Mouse (Mus musculus): ENCODE measurements around the gene Il18. TPM values are rescaled to one million over a fixed set of nuclear protein-coding genes. Genes with fewer than 3 reads are reported as not detected.

Il18 gene
- total and polyA plus RNA-seq, 3 experiments = not detected

DNA sequence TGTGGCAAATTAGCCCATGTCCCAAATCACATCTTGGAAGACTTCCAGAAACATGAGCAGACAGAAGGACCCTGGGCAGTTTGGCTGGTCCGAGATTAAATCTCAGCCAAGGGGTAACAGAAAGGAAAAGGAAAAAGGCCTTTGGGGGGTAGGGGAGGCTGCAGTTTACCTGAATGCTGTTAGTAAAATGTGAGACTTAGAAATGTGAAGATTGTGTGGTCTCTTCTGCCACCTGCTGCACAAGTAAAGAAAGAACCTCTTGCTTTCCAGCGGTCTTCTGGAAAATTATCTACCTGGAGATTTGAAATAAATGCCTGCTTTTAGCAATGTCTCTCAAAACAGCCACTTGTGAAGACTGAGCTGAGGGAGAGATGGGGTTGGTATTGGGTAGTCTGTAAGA is 23.7 kb upstream of the Il18 start:
- no peak for TF ChIP-seq TAL1 (conservative IDR thresholded peaks at IDR 0.05; ENCODE audit: low read depth, low read length)
- TF ChIP-seq GATA2 (IDR thresholded peaks at IDR 0.05; ENCODE audit: borderline replicate concordance, low read depth, low read length) = no peak
- no peak for TF ChIP-seq POLR2AphosphoS5 (IDR thresholded peaks at IDR 0.05; ENCODE audit: insufficient replicate concordance, low read depth, low read length)
- no peak for TF ChIP-seq CTCF (IDR thresholded peaks at IDR 0.05; ENCODE audit: low read depth, low read length)
- TF ChIP-seq GATA1 (IDR thresholded peaks at IDR 0.05; ENCODE audit: borderline replicate concordance, low read length) = no peak
- Histone ChIP-seq H3K4me3 (ENCODE audit: low read depth, low read length) (no peak overlapping the region), H3K27me3 (ENCODE audit: insufficient read depth, low read length) (peaks cover 7% of the 10 kb centered on the region), H3K9me3 (replicated peaks) (no peaks in the 10 kb centered on the region), H3K4me1 (ENCODE audit: insufficient read depth, low read depth, low read length) (peaks cover 21% of the 10 kb centered on the region), H3K36me3 (replicated peaks) (peaks cover 7% of the 10 kb centered on the region)
- DNase-seq (ENCODE audit: low spot score) (no peak), ATAC-seq (ENCODE audit: extremely low read depth, insufficient number of reproducible peaks, low FRiP score, poor library complexity, severe bottlenecking) (no peak)

DNA sequence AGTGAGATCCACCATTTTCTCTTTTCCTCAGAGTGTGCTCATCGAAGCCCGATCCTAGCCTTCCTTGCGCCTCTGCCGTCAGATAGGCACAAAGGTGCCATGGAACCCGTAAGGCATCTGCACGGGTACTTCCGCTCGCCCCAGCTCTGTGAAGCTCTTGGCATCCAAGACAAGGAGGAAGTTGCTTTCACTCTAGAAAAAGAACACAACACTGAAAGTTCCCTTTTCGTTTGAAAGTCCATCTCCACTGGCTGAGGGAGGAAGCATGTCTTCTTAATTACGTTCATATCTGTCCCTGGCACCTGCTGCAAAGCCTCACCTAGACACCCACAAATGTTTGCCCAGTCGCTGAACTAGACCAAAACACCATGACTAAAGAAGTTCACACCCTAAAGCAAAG is 21.3 kb upstream of the Il18 start:
- H3K4me3 ChIP-seq (ENCODE audit: low read depth, low read length) = no peak overlapping the region; the same call in 1 of the 2 replicates

DNA sequence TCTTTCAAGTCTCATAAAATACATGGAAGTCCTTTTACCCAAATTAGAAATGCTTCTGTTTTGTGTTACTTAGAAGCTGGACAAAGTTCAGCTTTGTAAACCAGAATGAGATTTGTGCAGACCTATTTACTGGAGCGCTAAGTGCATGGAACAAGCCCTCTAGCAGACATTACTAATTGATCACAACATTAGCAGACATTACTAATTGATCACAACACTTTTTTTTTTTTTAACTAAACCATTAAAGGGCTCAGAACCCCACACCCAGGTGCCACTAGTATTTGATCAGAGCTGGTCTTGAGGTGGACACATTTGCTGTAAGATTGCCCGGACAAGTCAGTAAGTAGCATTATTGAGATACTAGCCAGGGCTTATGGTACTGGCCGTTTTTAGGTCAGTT is 20.8 kb upstream of the Il18 start:
- no peaks in the 10 kb centered on the region for H3K36me3 ChIP-seq (replicated peaks)
- TF ChIP-seq GATA2 (IDR thresholded peaks at IDR 0.05; ENCODE audit: borderline replicate concordance, low read depth, low read length) = no peak
- TF ChIP-seq POLR2AphosphoS5 (IDR thresholded peaks at IDR 0.05; ENCODE audit: insufficient replicate concordance, low read depth, low read length) = no peak
- no peak for TF ChIP-seq CTCF (IDR thresholded peaks at IDR 0.05; ENCODE audit: low read depth, low read length)
- TF ChIP-seq GATA1 (IDR thresholded peaks at IDR 0.05; ENCODE audit: borderline replicate concordance, low read length) = no peak
- no peak overlapping the region for H3K4me3 ChIP-seq (ENCODE audit: low read depth, low read length)
- no peak for ATAC-seq (ENCODE audit: extremely low read depth, insufficient number of reproducible peaks, low FRiP score, poor library complexity, severe bottlenecking)
- H3K4me1 ChIP-seq (ENCODE audit: insufficient read depth, low read depth, low read length) = peaks cover 9% of the 10 kb centered on the region
- no peak for DNase-seq (ENCODE audit: low spot score)
- no peaks in the 10 kb centered on the region for H3K9me3 ChIP-seq (replicated peaks)
- peaks cover 14% of the 10 kb centered on the region for H3K27me3 ChIP-seq (ENCODE audit: insufficient read depth, low read length)

More for the DNA sequence above, 21.3 kb upstream of the Il18 start:
- peaks cover 13% of the 10 kb centered on the region for H3K27me3 ChIP-seq (ENCODE audit: insufficient read depth, low read length)
- no peaks in the 10 kb centered on the region for H3K36me3 ChIP-seq (replicated peaks)
- no peaks in the 10 kb centered on the region for H3K9me3 ChIP-seq (replicated peaks)
- DNase-seq (ENCODE audit: low spot score) (no peak), ATAC-seq (ENCODE audit: extremely low read depth, insufficient number of reproducible peaks, low FRiP score, poor library complexity, severe bottlenecking) (no peak)
- peaks cover 10% of the 10 kb centered on the region for H3K4me1 ChIP-seq (ENCODE audit: insufficient read depth, low read depth, low read length)
- TF ChIP-seq GATA2 (IDR thresholded peaks at IDR 0.05; ENCODE audit: borderline replicate concordance, low read depth, low read length) = no peak
- TF ChIP-seq POLR2AphosphoS5 (IDR thresholded peaks at IDR 0.05; ENCODE audit: insufficient replicate concordance, low read depth, low read length) = no peak

DNA sequence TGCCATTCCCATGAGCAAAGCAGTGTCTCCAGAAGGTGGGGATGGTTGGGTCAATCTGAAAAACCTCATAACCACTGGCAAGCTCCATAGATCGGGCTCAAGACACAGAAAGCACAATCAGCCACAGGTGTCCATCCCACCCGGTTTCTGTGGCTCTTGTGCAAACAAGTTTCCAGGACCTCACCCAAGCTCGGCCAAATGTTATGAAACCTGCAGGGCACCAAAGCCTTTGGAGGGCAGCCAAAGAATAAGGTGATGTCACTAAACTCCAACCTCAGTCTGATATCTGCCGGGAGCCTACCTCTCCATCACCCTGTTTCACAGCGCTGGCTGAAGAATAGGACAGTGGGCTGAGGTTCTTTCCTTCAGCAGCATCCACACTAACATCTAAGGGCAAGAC is 18.7 kb upstream of the Il18 start:
- DNase-seq (ENCODE audit: low spot score) = no peak

DNA sequence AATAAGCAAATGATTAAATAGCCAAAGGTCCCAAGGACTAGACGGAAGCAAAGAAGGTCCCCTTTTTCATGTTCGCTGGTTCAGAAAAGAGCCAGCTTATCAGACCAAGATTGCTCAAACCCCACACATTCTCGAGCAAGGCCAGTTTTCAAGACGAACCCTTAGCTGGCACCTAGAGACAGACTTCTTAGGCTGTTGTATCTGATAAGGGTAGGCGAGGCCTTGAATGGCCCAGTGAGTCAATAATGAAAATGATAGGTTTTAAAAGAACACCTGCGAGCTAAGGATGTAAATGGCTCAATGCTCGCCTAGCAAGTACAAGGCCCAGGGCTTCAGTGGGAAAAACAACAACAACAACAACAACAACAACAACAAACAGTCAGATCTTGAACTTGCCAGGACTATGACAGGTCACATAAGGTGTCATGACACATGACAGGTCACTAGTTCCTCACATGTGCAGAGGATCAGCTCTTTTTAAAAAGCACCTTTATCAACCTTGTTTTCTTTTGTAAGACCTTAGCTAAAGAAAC is 18.0 kb upstream of the Il18 start:
- ATAC-seq (ENCODE audit: extremely low read depth, insufficient number of reproducible peaks, low FRiP score, poor library complexity, severe bottlenecking) (no peak), DNase-seq (ENCODE audit: low spot score) (no peak)
- H3K27me3 ChIP-seq (ENCODE audit: insufficient read depth, low read length) = peaks cover 18% of the 10 kb centered on the region
- TF ChIP-seq GATA2 (IDR thresholded peaks at IDR 0.05; ENCODE audit: borderline replicate concordance, low read depth, low read length) (no peak), GATA1 (IDR thresholded peaks at IDR 0.05; ENCODE audit: borderline replicate concordance, low read length) (no peak)
- H3K36me3 ChIP-seq (replicated peaks) = no peaks in the 10 kb centered on the region
- H3K4me3 ChIP-seq (ENCODE audit: low read depth, low read length) = no peak overlapping the region
- peaks cover 7% of the 10 kb centered on the region for H3K4me1 ChIP-seq (ENCODE audit: insufficient read depth, low read depth, low read length)
- H3K9me3 ChIP-seq (replicated peaks) = no peaks in the 10 kb centered on the region

More for the DNA sequence above, 18.7 kb upstream of the Il18 start:
- ATAC-seq (ENCODE audit: extremely low read depth, insufficient number of reproducible peaks, low FRiP score, poor library complexity, severe bottlenecking) = no peak
- Histone ChIP-seq H3K4me1 (ENCODE audit: insufficient read depth, low read depth, low read length) (peaks cover 7% of the 10 kb centered on the region), H3K9me3 (replicated peaks) (no peaks in the 10 kb centered on the region), H3K36me3 (replicated peaks) (no peaks in the 10 kb centered on the region), H3K27me3 (ENCODE audit: insufficient read depth, low read length) (peaks cover 18% of the 10 kb centered on the region), H3K4me3 (ENCODE audit: low read depth, low read length) (no peak overlapping the region)
- no peak for TF ChIP-seq CTCF (IDR thresholded peaks at IDR 0.05; ENCODE audit: low read depth, low read length)
- TF ChIP-seq GATA1 (IDR thresholded peaks at IDR 0.05; ENCODE audit: borderline replicate concordance, low read length) = no peak
- no peak for TF ChIP-seq GATA2 (IDR thresholded peaks at IDR 0.05; ENCODE audit: borderline replicate concordance, low read depth, low read length)
- no peak for TF ChIP-seq POLR2AphosphoS5 (IDR thresholded peaks at IDR 0.05; ENCODE audit: insufficient replicate concordance, low read depth, low read length)
- TF ChIP-seq TAL1 (conservative IDR thresholded peaks at IDR 0.05; ENCODE audit: low read depth, low read length) = no peak

DNA sequence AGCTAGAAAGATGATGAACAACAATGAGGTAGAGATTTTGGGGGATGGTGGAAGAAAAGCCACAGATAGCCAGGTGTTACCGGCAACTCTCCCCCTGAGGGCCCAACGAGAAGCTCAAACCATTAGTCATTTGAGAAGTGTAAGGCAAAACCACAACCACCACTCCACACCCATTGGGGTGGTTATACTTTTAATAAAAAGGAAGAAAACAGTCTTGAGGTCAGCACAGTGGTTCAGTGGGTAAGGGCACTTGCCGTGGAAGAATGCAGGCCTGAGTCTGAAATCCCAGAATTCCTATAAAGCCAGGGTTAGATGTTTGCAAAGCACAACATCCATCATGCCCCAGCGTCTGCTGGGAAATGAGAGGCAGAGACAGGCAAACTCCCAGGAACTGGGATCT is 17.3 kb upstream of the Il18 start:
- DNase-seq (ENCODE audit: low spot score) = no peak

DNA sequence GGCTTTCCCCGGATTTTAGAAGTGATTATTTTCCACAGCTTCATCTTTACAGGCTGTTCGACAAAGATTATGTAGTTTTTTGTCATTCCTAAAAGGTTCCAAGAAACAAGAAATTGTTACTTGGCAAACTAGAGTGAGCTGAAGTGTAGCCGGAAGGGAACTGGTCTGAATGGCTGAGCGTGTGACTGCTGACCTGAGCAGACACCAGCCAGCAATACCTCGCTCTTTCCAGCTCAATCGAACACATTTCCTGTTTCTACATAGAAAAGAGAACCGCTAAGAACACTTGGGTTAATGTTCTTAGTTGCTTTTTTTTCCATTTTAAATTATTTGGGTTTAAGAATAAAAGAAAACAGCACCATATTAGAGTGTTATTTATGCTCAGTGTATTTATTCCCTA is 14.5 kb upstream of the Il18 start:
- Histone ChIP-seq H3K4me3 (ENCODE audit: low read depth, low read length) (no peak overlapping the region), H3K36me3 (replicated peaks) (no peaks in the 10 kb centered on the region), H3K4me1 (ENCODE audit: insufficient read depth, low read depth, low read length) (no peaks in the 10 kb centered on the region; the same call in 1 of the 2 replicates), H3K9me3 (replicated peaks) (no peaks in the 10 kb centered on the region), H3K27me3 (ENCODE audit: insufficient read depth, low read length) (peaks cover 12% of the 10 kb centered on the region)
- TF ChIP-seq TAL1 (conservative IDR thresholded peaks at IDR 0.05; ENCODE audit: low read depth, low read length) (no peak), GATA1 (IDR thresholded peaks at IDR 0.05; ENCODE audit: borderline replicate concordance, low read length) (no peak), GATA2 (IDR thresholded peaks at IDR 0.05; ENCODE audit: borderline replicate concordance, low read depth, low read length) (no peak), POLR2AphosphoS5 (IDR thresholded peaks at IDR 0.05; ENCODE audit: insufficient replicate concordance, low read depth, low read length) (no peak)
- DNase-seq (ENCODE audit: low spot score) (no peak), ATAC-seq (ENCODE audit: extremely low read depth, insufficient number of reproducible peaks, low FRiP score, poor library complexity, severe bottlenecking) (no peak)

More for the DNA sequence above, 17.3 kb upstream of the Il18 start:
- no peak for ATAC-seq (ENCODE audit: extremely low read depth, insufficient number of reproducible peaks, low FRiP score, poor library complexity, severe bottlenecking)
- peaks cover 7% of the 10 kb centered on the region for H3K4me1 ChIP-seq (ENCODE audit: insufficient read depth, low read depth, low read length)
- TF ChIP-seq CTCF (IDR thresholded peaks at IDR 0.05; ENCODE audit: low read depth, low read length) (no peak), GATA1 (IDR thresholded peaks at IDR 0.05; ENCODE audit: borderline replicate concordance, low read length) (no peak), POLR2AphosphoS5 (IDR thresholded peaks at IDR 0.05; ENCODE audit: insufficient replicate concordance, low read depth, low read length) (no peak), GATA2 (IDR thresholded peaks at IDR 0.05; ENCODE audit: borderline replicate concordance, low read depth, low read length) (no peak), TAL1 (conservative IDR thresholded peaks at IDR 0.05; ENCODE audit: low read depth, low read length) (no peak)
- H3K27me3 ChIP-seq (ENCODE audit: insufficient read depth, low read length) = peaks cover 18% of the 10 kb centered on the region
- no peaks in the 10 kb centered on the region for H3K9me3 ChIP-seq (replicated peaks)
- no peaks in the 10 kb centered on the region for H3K36me3 ChIP-seq (replicated peaks)
- H3K4me3 ChIP-seq (ENCODE audit: low read depth, low read length) = no peak overlapping the region
